Mouse (Mus musculus) forebrain, embryonic 16.5 days (tissue): ENCODE measurements around the gene Atf6. TPM values are rescaled to one million over a fixed set of nuclear protein-coding genes. Genes with fewer than 3 reads are reported as not detected.
A peak's percentile ranks its signal among the peaks of the same experiment; 100 is the strongest.

Experiments used
- ATAC-seq: fragments of 200-750 bp; cut with Nextera tagmentation; 2 replicates; pipeline ENCODE4 v1.8.0; 2017; ENCODE audit warnings: mild to moderate bottlenecking, moderate library complexity
- H3K27ac ChIP-seq: fragments of 300-500 bp; sonication (generic); 2 replicates; pipeline ENCODE4 v1.5.1; 2014; ENCODE audit warnings: low read length, control low read depth
- H3K27me3 ChIP-seq: fragments of 300-500 bp; sonication (generic); replicated peaks from 2 replicates; pipeline ENCODE4 v1.6.1; 2014; ENCODE audit warnings: low read length; ENCODE audit not compliant: control insufficient read depth, insufficient read depth
- H3K36me3 ChIP-seq: fragments of 300-500 bp; sonication (generic); 2 replicates; pipeline ENCODE4 v1.6.1; 2014; ENCODE audit not compliant: control insufficient read depth, insufficient read depth
- H3K4me1 ChIP-seq: fragments of 300-500 bp; sonication (generic); replicated peaks from 2 replicates; pipeline ENCODE4 v1.6.1; 2014; ENCODE audit warnings: low read length; ENCODE audit not compliant: control insufficient read depth, insufficient read depth
- H3K4me2 ChIP-seq: fragments of 300-500 bp; sonication (generic); 2 replicates; pipeline ENCODE4 v1.6.1; 2014; ENCODE audit warnings: mild to moderate bottlenecking, low read length, control low read depth
- H3K4me3 ChIP-seq: fragments of 300-500 bp; sonication (generic); replicated peaks from 2 replicates; pipeline ENCODE4 v1.5.1; 2014; ENCODE audit warnings: mild to moderate bottlenecking, low read length, control low read depth
- H3K9ac ChIP-seq: fragments of 300-500 bp; sonication (generic); replicated peaks from 2 replicates; pipeline ENCODE4 v1.6.1; 2014; ENCODE audit warnings: low read depth, low read length, control low read depth
- H3K9me3 ChIP-seq: fragments of 300-500 bp; sonication (generic); 2 replicates; pipeline ENCODE4 v1.6.1; 2016; ENCODE audit warnings: low read length; ENCODE audit not compliant: control insufficient read depth
- WGBS: fragments of 180-500 bp; shearing (Covaris S2); extraction: QIAGEN DNeasy Blood & Tissue Kit; methylation state at CpG from one replicate; pipeline ENCODE4 v1.1.7; 2014; 5-methylcytosine and 5-hydroxymethylcytosine counted together
- polyA plus RNA-seq: library from polyadenylated mRNA; unstranded; fragments of >200 nt; fragmentation: Nextera tagmentation; extraction: Ambion mirVana; gene quantifications from 2 replicates; pipeline ENCODE4 v1.2.1, GENCODE M21; 2015

Gene Atf6
- polyA plus RNA-seq, 1 experiment from 2014 or later = 7.7 TPM

- H3K4me3 ChIP-seq = no peak overlapping the region
- 57% methylated on average over 6 of the region's 6 CpGs for WGBS
- no peaks in the 10 kb centered on the region for H3K36me3 ChIP-seq
- H3K27ac ChIP-seq = no peak overlapping the region
- ATAC-seq = no peak
- H3K4me1 ChIP-seq = peaks cover 15% of the 10 kb centered on the region
- H3K4me2 ChIP-seq = no peak overlapping the region
- no peak overlapping the region for H3K9ac ChIP-seq
- H3K9me3 ChIP-seq = no peaks in the 10 kb centered on the region
- H3K27me3 ChIP-seq = no peaks in the 10 kb centered on the region
Measured at GRCm38 (mm10) chr1:170886044-170886458, 18.5 kb upstream of the Atf6 start.

- no peaks in the 10 kb centered on the region for H3K36me3 ChIP-seq
- peak; percentile 98 for ATAC-seq
- peak within 1 kb of the TSS; percentile 64 for H3K4me3 ChIP-seq
- peak within 1 kb of the TSS; percentile 83 for H3K4me2 ChIP-seq
- peak within 1 kb of the TSS; percentile 73 for H3K9ac ChIP-seq
- peak within 1 kb of the TSS; percentile 78 for H3K27ac ChIP-seq
- whole genome bisulfite sequencing = under 1% methylated on average over 44 of the region's 46 CpGs
- no peaks in the 10 kb centered on the region for H3K27me3 ChIP-seq
- H3K9me3 ChIP-seq = no peaks in the 10 kb centered on the region
- peaks cover 15% of the 10 kb centered on the region for H3K4me1 ChIP-seq
Measured at GRCm38 (mm10) chr1:170884978-170885561, 17.5 kb upstream of the Atf6 start, which contains the start of the genes Gm26620 and Dusp12. Gm26620 (plus strand) TSS chr1:170885065. Dusp12 (minus strand) TSS chr1:170885540.

GRCm38 (mm10) chr1:170884390-170884789 lies 16.8 kb upstream of the Atf6 start:
- Histone ChIP-seq H3K27me3 (no peaks in the 10 kb centered on the region), H3K4me3 (peak overlapping the region; percentile 64), H3K4me2 (peak overlapping the region; percentile 83), H3K4me1 (peaks cover 15% of the 10 kb centered on the region), H3K27ac (no peak overlapping the region; the same call in 1 of the 2 replicates), H3K9me3 (no peaks in the 10 kb centered on the region), H3K36me3 (peaks cover under 1% of the 10 kb centered on the region), H3K9ac (peak overlapping the region; percentile 73)
- ATAC-seq = no peak
- WGBS = 25% methylated on average over 8 of the region's 8 CpGs

GRCm38 (mm10) chr1:170882915-170883485 lies 15.4 kb upstream of the Atf6 start:
- ATAC-seq = no peak
- 91% methylated on average over 5 of the region's 5 CpGs for WGBS
- no peak overlapping the region for H3K27ac ChIP-seq
- H3K9ac ChIP-seq = no peak overlapping the region
- peaks cover 6% of the 10 kb centered on the region for H3K36me3 ChIP-seq
- H3K4me3 ChIP-seq = no peak overlapping the region
- no peaks in the 10 kb centered on the region for H3K9me3 ChIP-seq
- H3K27me3 ChIP-seq = no peaks in the 10 kb centered on the region
- no peak overlapping the region for H3K4me2 ChIP-seq
- H3K4me1 ChIP-seq = peaks cover 15% of the 10 kb centered on the region

- Histone ChIP-seq H3K4me2 (no peak overlapping the region), H3K36me3 (peaks cover 11% of the 10 kb centered on the region), H3K4me1 (no peaks in the 10 kb centered on the region), H3K27me3 (no peaks in the 10 kb centered on the region), H3K27ac (no peak overlapping the region), H3K4me3 (no peak overlapping the region), H3K9me3 (no peaks in the 10 kb centered on the region), H3K9ac (no peak overlapping the region)
- ATAC-seq = no peak
- WGBS = 93% methylated on average over 5 of the region's 5 CpGs
Measured at GRCm38 (mm10) chr1:170876906-170877305, 9.3 kb upstream of the Atf6 start.

- Histone ChIP-seq H3K4me2 (no peak overlapping the region), H3K27me3 (no peaks in the 10 kb centered on the region), H3K4me1 (no peaks in the 10 kb centered on the region), H3K9ac (no peak overlapping the region), H3K36me3 (peaks cover 13% of the 10 kb centered on the region), H3K27ac (no peak overlapping the region), H3K9me3 (no peaks in the 10 kb centered on the region), H3K4me3 (no peak overlapping the region)
- ATAC-seq = no peak
- WGBS = 93% methylated on average over 3 of the region's 3 CpGs
Measured at GRCm38 (mm10) chr1:170875676-170876075, 8.1 kb upstream of the Atf6 start.

- H3K9ac ChIP-seq = no peak overlapping the region
- no peak overlapping the region for H3K27ac ChIP-seq
- no peaks in the 10 kb centered on the region for H3K27me3 ChIP-seq
- no peak overlapping the region for H3K4me2 ChIP-seq
- peaks cover 3% of the 10 kb centered on the region; the same call in 1 of the 2 replicates for H3K4me1 ChIP-seq
- peaks cover 7% of the 10 kb centered on the region; the same call in 1 of the 2 replicates for H3K36me3 ChIP-seq
- no peak overlapping the region for H3K4me3 ChIP-seq
- no peaks in the 10 kb centered on the region for H3K9me3 ChIP-seq
- 87% methylated on average over 2 of the region's 2 CpGs for WGBS
- ATAC-seq = no peak
Measured at GRCm38 (mm10) chr1:170871961-170872360, 4.4 kb upstream of the Atf6 start.

- no peak overlapping the region for H3K9ac ChIP-seq
- H3K36me3 ChIP-seq = peaks cover 7% of the 10 kb centered on the region; the same call in 1 of the 2 replicates
- WGBS = 84% methylated on average over 6 of the region's 6 CpGs
- H3K4me3 ChIP-seq = no peak overlapping the region
- peaks cover 7% of the 10 kb centered on the region for H3K4me1 ChIP-seq
- H3K9me3 ChIP-seq = no peaks in the 10 kb centered on the region
- no peak overlapping the region for H3K27ac ChIP-seq
- no peak overlapping the region for H3K4me2 ChIP-seq
- no peaks in the 10 kb centered on the region for H3K27me3 ChIP-seq
- ATAC-seq = no peak
Measured at GRCm38 (mm10) chr1:170871402-170871801, 3.8 kb upstream of the Atf6 start.

- no peaks in the 10 kb centered on the region for H3K9me3 ChIP-seq
- H3K36me3 ChIP-seq = 0 out of 2 replicates have a peak, but pooled peaks cover 2% of the 10 kb centered on the region
- peak; percentile 27 for ATAC-seq
- peak overlapping the region; percentile 55 for H3K9ac ChIP-seq
- peak overlapping the region; percentile 55 for H3K4me3 ChIP-seq
- H3K27ac ChIP-seq = 0 out of 2 replicates have a peak overlapping the region, but pooled peaks have one; percentile 39
- H3K27me3 ChIP-seq = no peaks in the 10 kb centered on the region
- peaks cover 10% of the 10 kb centered on the region for H3K4me1 ChIP-seq
- 19% methylated on average over 14 of the region's 14 CpGs for WGBS
- H3K4me2 ChIP-seq = peak overlapping the region; percentile 81
Measured at GRCm38 (mm10) chr1:170868905-170869283, 1.3 kb upstream of the Atf6 start.
